Mouse (Mus musculus) lung, postnatal 4 days (tissue): Measurements from ENCODE around the gene Gm20422.

ENCODE experiments used
- DNase-seq, 2 experiments: peaks; one replicate each; pipeline ENCODE4 v3.0.0; 2021

Gene Gm20422

GRCm38 (mm10) chr8:69774503-69775148 is at the start of gene Gm20422:
Gene Gm20422 (minus strand): TSS chr8:69774886.
- DNase-seq: peak; percentile 91 to 94

- DNase-seq: peak; percentile 67 to 82
These were observed 47.9 kb upstream of the Gm20422 start, which contains the start of gene Lpar2 for GRCm38 (mm10) chr8:69822386-69823191. Gene Lpar2 (plus strand): TSS chr8:69822429.

GRCm38 (mm10) chr8:69821971-69822385 is 47.3 kb upstream of the Gm20422 start:
- DNase-seq: peak; percentile 32 to 54

GRCm38 (mm10) chr8:69820466-69820865 is 45.8 kb upstream of the Gm20422 start:
- no peak for DNase-seq

DNA sequence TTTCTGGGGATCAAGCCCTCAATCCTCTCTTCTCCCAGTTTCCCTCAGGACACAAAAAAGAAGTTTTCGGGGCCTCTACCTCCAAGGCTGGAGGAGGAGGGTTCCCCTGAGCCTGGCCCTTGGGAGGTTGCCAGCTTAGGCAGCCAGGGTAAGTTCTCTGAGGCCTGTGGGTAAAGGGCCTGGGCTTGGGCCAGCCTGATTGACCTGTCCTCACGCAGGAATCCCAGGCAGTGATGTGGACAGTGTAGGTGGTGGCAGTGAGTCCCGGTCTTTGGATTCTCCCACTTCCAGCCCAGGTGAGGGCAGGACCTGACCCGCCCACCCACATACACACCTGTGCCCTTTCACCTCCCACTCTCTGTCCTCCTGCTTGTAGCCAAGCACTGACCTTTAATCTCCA is 40.7 kb upstream of the Gm20422 start:
- DNase-seq: no peak

- no peak for DNase-seq
These were observed 40.2 kb upstream of the Gm20422 start for GRCm38 (mm10) chr8:69814881-69815280.

GRCm38 (mm10) chr8:69809820-69810219 is 35.1 kb upstream of the Gm20422 start:
- DNase-seq: peak in 1 of 2 experiments; percentile 7

DNA sequence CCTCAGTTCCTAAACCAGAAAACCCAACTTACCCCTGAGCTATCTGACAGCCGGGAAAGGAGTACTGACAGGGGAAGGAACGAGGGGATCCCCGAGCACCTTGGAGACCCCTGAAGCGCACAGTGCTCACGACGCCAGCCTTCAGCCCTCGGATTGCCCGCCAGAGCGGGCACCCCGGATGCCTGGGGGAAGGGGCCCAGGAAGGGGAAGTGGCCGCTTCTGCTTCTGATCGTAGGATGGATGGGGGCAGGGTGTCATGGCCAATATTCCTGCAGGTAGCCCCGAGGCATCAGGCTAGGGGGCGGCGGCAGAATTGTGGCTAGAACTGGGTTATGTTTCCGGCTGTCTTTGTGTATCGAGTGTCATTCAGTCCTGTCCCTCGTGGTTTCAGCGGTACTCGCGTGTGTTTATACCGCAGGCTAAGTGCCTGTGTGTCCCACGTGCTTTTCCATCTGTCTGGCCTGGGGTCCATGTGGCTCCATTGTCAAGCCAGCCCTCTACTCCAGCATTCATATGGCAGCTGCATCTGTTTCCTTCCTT is 34.2 kb upstream of the Gm20422 start:
- peak; percentile 41 to 49 for DNase-seq

DNA sequence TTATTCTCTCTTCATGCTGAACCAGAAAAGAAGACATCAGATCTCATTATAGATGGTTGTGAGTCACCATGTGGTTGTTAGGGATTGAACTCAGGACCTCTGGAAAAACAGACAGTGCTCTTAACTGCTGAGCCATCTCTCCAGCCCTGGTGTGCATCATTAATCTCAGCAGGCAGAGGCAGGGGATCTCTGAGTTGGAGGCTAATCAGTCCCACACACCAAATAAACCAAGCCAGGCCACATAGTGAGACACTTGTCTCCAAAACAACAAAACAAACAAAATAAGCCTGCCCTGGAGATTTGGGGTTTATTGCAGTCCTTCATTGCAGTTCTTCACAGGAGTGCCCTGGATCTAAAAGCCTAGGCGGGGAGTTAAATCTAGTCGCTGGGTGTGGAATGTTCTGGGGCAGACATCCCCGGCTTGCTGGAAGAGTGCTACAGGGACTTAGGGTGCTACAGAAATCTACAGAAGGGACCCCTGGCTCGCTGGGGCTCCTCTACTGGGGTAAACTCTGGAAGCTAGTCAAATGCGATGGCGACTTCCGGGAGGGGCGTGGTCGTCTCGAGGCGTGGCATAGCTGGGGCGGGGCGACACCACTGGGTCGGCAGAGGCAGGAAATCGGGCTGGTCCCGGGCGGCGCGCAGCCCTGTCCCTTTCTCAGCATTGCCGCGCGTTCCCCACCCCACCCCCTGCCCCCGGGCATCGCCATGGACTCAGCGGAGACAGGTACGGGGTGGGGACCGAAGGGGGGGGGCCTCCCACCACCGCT is 33.6 kb upstream of the Gm20422 start, which contains the start of gene Gmip:
Gmip (plus strand) TSS at position 586 of the 770 bp plus-strand sequence.
- peak; percentile 85 to 90 for DNase-seq

DNA sequence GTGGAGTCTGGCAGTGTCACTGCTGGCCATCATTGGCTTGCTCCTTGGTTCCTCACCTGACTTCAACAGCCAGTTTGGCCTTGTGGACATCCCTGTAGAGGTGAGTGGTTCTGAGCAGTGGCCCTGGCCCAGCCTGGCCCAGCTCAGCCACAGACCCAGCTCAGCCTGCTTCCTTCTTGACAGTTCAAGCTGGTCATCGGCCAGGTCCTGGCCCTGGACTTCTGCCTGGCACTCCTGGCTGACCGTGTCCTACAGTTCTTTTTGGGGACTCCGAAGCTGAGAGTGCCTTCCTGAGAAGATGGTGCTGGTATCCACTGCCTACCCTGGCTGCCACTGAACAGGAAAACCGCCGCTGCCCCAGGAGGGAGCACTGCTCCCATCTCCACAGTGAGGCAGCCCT is 32.5 kb upstream of the Gm20422 start:
- peak in 1 of 2 experiments; percentile 21 for DNase-seq

- no peak for DNase-seq
These were observed 30.8 kb upstream of the Gm20422 start for GRCm38 (mm10) chr8:69805491-69805890.

- peak in 1 of 2 experiments; percentile 19 for DNase-seq
These were observed 30.4 kb upstream of the Gm20422 start for GRCm38 (mm10) chr8:69805086-69805485.

DNA sequence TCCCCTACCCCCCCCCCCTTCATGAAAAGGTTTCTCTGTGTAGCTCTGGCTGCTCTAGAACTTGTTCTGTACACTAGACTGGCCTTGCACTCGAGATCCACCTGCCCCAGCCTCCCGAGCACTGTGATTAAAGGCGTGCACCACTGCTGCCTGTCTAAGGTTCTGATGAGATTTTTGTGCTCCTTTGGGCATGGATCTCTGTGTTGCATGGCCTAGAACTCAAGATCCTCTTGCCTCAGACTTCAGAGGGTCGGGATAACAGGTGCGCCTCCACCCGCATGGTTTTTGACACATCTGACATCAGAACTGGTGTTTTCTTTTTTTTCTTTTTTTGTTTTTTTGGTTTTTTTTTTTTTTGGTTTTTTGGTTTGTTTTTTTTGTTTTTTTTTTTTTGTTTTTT is 29.9 kb upstream of the Gm20422 start:
- no peak for DNase-seq

- DNase-seq: peak in 1 of 2 experiments; percentile 17
These were observed 28.7 kb upstream of the Gm20422 start for GRCm38 (mm10) chr8:69803366-69803765.

GRCm38 (mm10) chr8:69802216-69802615 is 27.5 kb upstream of the Gm20422 start:
- DNase-seq: no peak

DNA sequence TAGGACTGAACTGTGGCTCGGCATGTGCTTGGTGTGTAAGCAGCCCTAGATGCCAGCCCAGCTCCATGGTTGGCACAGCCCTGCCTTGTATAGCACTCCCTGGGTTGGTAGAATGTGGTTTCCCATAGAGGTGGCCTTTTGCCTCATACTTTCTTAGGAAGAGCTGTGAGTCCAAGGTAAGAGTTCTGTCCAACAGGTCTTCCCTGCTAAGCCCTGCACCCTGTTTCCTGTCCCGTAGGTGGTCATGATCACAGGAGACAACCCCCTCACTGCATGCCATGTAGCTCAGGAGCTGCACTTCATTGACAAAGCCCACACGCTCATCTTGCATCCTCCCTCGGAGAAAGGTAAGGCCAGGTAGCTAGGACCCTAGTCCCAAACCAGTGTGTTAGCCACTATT is 27.1 kb upstream of the Gm20422 start:
- peak in 1 of 2 experiments; percentile 9 for DNase-seq

- no peak for DNase-seq
These were observed 25.3 kb upstream of the Gm20422 start for GRCm38 (mm10) chr8:69799946-69800345.

GRCm38 (mm10) chr8:69799261-69799660 is 24.6 kb upstream of the Gm20422 start:
- no peak for DNase-seq

DNA sequence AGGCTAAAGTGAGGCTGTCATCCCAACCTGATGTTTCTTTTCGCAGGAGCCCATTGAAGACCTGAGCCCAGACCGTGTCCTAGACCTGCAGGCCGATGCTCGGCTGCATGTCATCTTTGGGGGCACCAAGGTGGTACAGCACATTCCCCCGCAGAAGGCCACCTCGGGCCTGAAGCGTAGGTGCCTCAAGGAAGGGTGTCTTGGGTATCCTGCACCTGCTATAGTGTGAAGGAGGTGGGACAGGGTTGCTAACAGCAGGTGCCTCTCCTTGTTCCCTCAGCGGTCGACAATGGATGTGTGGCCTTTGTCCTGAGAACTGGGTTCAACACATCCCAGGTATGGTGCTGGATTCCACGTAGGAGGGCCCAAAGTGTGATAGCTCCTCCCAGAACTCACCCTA is 23.0 kb upstream of the Gm20422 start:
- no peak for DNase-seq

DNA sequence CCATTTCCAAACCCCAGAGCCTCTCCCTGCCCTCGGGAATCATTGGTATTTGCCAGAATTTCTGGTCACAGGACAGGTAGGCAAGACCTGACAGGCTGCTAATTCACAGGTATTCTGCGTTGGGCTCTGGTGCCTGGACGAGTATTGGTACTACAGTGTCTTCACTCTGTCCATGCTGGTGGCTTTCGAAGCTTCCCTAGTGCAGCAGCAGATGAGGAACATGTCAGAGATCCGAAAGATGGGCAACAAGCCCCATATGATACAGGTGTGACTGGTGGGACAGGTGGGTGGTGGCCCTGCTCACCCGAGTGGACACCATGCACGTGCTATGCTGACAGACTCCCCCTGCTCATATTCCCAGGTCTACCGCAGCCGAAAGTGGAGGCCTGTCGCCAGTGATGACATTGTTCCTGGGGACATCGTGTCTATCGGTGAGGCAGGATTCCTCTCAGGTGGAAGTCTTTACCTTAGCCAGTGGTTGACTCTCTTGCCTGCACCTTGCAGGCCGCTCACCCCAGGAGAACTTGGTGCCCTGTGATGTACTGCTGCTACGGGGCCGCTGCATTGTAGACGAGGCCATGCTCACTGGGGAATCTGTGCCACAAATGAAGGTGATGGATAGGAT is 22.1 kb upstream of the Gm20422 start:
- no peak for DNase-seq

DNA sequence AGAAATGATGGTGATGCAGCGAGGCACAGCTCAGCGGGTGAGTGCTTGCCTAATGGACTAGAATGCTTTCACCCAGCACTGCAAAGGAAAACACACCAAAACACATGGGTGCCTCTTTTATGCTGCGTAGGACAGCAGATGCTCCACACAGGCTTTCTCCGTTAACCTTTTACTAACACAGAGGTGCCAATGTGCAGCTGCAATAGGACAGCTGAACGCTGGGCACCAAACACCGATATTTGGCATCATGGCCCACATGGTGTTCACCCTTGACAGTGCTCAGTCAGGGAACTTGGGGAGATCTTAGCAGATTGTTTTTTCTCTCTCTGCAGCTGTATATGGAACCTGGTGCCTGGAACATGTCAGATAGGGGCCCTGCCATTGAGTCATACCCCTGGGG is 20.2 kb upstream of the Gm20422 start:
- DNase-seq: no peak

- no peak for DNase-seq
These were observed 19.4 kb upstream of the Gm20422 start for GRCm38 (mm10) chr8:69794096-69794495.
